Mouse (Mus musculus) ovary, adult 18-20 months (tissue): ENCODE data around the gene Dnhd1.
A peak's percentile ranks its signal among the peaks of the same experiment; 100 is the strongest.

Source experiments
- DNase-seq: peaks from one replicate; pipeline ENCODE4 v3.0.0; 2022; ENCODE audit warnings: low spot score, mixed read lengths

Gene Dnhd1

GRCm38 (mm10) chr7:105650639-105651435 lies at the start of gene Dnhd1:
Gene Dnhd1 (plus strand): TSS chr7:105650827.
- DNase-seq = peak; percentile 68

GRCm38 (mm10) chr7:105602860-105603623 lies 47.6 kb upstream of the Dnhd1 start:
- DNase-seq = peak; percentile 23

DNA sequence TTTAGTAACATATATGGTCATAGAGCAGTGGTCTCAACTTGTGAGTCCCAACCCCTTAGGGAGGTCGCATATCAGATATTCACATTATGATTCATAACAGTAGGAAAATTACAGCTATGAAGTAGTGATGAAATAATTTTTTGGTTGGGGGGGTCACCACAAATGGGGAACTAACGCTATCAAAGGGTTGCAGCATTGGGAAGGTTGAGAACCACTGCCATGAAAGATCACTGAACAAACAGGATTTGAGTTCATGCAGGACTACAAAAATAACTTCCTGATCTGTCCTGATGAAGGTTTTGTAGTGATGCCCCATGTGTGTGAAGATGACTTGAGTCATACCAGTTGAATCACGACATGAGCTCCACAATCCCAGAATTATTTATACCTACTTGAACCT lies 42.2 kb upstream of the Dnhd1 start:
- no peak for DNase-seq

DNA sequence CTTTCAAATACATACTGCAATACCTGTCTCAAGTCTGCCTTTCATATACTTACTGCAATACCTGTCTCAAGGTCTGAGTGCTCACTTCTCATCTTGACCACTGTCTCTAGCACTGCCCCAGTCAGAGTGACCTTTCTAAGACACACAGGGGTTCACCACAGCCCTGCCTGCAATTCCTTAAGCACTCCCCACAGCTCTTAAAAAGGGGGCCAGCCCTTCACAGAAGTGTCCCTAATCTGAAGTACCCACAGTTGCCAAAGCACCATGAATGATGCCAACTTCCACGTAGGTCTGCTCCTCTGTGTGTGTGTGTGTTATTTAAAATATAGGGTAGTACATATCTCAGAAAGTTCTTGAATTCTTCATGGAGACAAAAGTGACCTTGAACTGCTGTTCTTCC lies 38.9 kb upstream of the Dnhd1 start:
- no peak for DNase-seq

DNA sequence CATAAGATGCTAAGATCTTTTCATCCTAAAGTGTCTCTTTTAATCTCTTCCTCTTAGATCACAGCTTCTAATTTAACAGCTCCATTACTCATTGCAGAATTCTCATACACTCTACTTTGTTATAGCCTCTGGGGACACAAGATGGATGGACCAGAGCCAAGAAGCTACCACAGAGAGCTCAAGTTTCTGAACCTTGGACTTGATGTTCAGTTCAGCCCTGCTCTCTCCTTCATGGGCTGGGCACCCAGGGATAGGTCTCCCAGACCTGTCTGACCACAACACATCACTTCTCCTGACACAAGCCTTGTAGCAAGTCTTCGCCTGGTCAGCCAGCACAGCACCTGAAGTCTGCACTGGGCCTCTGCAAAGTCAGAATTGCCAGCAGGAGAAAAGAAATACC lies 36.2 kb upstream of the Dnhd1 start:
- DNase-seq = no peak

- no peak for DNase-seq
Measured at GRCm38 (mm10) chr7:105615720-105616119, 34.9 kb upstream of the Dnhd1 start.

DNA sequence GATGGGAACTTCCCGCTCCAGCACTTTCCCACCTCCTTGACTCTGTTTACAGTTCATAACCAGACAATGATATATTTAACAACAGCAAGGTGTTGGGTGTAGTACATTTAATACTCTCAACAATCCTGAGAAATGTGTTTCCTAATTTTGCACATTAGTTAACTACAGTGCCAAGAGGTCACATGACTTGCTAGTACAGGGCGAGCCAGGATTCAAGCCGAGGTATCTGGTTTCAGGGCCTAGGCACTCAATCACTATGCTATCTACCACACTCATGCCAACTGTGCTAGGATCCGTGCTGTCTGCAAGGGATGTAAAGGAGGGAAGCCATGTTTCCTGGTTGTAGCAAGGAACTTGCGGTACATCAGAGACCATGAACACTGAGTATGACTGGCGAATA lies 34.1 kb upstream of the Dnhd1 start:
- no peak for DNase-seq

- DNase-seq = no peak
Measured at GRCm38 (mm10) chr7:105617810-105618209, 32.8 kb upstream of the Dnhd1 start.

GRCm38 (mm10) chr7:105619701-105620100 lies 30.9 kb upstream of the Dnhd1 start:
- no peak for DNase-seq

- DNase-seq = no peak
Measured at GRCm38 (mm10) chr7:105621053-105621452, 29.6 kb upstream of the Dnhd1 start.

DNA sequence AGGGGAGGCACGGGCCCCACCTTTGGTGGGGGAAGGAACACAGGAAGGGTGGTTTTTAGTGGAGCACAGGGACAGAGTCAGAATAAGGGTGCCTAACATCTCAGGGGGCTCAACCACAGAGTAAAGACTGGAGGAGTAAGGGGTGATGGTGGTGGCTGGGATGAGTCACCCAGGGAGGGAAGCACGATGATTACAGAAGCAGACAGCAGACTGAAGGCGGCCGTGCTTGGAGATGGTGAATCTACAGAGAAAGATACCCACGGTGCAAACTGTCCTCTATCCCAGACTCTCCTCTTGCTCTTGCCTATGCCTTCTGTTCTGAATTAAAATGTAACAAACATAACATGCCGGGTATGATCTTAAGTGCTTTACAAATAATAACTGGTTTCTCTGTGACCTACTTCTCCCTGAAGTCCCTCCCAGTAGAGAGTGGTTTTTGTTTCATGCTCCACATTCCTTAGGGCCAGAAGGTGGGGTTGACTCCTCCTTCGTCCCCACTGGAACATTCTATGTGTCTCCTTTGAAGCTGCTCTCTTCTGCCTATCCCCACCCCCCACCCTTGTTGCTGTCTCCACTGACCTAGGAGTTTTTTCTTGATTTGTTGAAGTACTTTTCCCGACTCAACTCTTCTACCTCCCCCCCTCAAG lies 28.9 kb upstream of the Dnhd1 start:
- no peak for DNase-seq

GRCm38 (mm10) chr7:105625397-105625796 lies 25.2 kb upstream of the Dnhd1 start:
- no peak for DNase-seq

DNA sequence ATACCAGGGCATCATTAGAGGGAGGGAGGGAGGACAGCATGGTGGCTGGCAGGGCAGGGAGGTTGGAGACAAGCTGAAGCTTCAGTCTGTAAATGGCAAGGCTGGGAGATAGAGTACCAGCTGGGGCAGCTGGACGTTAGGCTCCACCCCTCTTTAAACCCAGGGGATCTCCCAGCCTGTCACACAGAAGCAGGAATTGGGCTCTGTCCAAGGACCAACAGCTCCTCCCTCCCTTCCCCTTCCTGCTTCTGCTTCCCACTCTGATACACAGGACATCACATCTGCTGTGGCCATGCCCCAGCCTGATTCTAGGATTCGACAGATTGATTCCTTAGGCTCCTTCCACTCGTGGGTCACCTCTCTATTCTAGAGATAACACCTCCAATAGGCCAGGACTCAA lies 22.0 kb upstream of the Dnhd1 start:
- DNase-seq = no peak

DNA sequence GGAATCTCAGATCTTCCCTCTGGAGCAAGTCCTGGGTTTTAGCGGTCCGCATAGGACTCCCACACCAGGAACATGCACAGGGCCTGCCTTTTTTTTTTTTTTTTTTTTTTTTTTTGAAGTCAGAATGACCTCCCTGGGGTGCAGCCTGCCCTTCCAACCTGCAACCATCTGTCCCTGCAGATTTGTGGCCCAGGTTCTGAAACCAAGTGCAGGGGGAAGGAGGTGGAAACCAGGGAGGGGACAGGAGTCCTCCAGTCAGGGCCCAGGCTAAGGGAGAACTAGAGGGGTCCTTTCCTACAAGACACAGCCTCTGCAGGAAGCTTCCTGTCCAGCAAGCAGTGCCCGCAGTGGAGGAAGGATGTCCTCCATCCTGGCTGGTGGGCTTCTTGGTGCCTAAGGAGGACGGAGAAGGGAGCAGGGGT lies 18.1 kb upstream of the Dnhd1 start:
- no peak for DNase-seq

GRCm38 (mm10) chr7:105633127-105633800 lies 17.4 kb upstream of the Dnhd1 start, which contains the start of gene Trim3:
Gene Trim3 (minus strand): TSS chr7:105633571.
- peak; percentile 88 for DNase-seq

DNA sequence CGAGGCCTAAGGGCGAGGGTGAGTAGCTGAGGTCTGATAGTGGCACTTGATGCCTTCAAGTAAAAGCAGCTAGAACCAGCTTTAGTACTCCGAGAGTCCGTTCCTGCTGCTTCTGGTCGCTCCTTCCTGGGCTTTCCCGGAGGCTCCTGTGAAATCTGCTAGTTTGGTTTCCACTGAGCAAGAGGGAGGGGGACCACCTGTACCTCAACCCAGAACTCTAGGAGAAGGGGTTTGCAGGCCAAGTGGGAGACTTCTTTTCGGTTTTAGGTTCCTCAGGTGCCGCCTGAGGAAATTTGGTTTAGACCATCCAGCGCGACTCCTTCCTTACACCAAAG lies 16.9 kb upstream of the Dnhd1 start:
- DNase-seq = no peak

DNA sequence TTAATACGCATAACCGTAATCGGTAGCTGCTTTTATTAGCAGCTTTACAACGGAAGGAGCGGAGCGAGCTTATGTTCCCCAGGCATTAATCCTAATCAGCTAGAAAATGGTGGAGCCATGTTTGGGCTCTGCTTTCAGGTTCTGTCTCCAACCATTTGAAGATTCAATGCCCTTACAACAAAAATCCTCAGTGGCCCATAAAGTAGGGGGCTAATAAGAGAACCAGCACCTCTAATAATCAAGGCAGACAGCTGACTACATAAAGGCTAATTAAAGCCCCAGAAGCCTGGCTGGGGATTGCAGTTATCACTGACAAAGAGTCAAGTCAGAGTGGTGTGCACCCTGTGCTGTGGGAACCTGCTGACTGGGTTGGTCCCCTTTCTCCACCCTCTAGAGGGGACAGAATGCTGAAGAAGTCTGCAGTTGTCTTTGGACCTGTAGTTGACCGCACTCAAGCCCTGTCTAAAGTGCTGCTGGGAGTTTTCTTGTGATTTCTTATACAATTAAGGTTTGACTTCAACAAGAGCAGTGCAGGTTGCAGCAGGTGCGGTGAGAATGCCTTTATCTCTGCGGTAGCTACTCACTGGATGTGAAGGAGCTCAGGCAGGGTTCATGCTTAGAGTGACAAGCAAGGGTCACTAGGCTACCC lies 16.2 kb upstream of the Dnhd1 start:
- DNase-seq = no peak

DNA sequence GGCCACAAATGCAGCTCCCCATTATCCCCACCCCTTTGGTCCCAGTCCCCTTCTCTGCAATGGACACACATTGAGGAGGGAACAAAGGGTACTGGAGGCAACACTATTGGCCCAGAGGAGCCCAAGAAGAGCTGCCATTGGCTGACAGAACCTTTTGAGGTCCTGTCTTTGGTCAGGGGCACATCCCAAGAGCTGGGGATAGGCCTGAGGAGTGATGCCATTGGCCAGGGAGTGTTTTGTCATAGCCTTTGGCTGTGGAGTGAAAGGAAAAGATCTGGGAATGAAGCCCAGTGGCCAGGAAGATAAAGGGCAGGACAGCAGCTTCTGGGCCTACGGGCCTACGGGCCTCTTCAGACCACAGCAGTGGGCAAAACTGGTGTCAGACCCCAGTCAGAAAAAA lies 14.9 kb upstream of the Dnhd1 start:
- no peak for DNase-seq

DNA sequence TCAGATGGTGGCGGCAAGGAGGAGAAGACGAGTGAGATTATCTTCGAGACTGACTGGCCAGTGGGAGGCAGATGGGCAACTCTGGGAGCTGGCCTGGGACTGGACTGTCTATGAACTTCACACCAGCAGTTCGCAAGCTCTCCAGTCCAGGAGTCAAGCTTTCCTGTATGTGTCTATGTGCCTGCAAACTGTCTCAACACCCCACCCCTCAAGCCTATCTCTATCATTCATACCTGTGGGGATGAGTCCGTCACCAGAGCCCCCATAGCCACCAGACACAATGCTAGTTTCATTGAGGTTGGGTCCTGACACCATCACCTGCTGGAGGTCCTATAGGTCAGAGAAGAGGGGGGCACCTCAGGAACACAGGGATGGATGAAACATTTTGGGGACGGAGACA lies 11.9 kb upstream of the Dnhd1 start:
- DNase-seq = no peak

- DNase-seq = no peak
Measured at GRCm38 (mm10) chr7:105639304-105639703, 11.3 kb upstream of the Dnhd1 start.

- DNase-seq = no peak
Measured at GRCm38 (mm10) chr7:105639756-105640155, 10.9 kb upstream of the Dnhd1 start, which contains the start of gene Timm10b. Gene Timm10b (plus strand): TSS chr7:105640056.
